Mouse (Mus musculus) CH12.LX (cell line): ENCODE results near the gene Setd6. TPM values are rescaled to one million over a fixed set of nuclear protein-coding genes. Genes with fewer than 3 reads are reported as not detected.

Experiments used
- DNase-seq: peaks from one replicate; pipeline ENCODE4 v3.0.0-alpha.2; 2013; ENCODE audit errors: extremely low read depth
- H3K27ac ChIP-seq: 2 replicates; pipeline ENCODE4 v1.5.1; 2012; ENCODE audit warnings: low read depth, mild to moderate bottlenecking, control low read depth, moderate library complexity; ENCODE audit not compliant: insufficient read depth
- H3K27me3 ChIP-seq: replicated peaks from 2 replicates; pipeline ENCODE3; 2012; ENCODE audit warnings: inconsistent platforms
- H3K36me3 ChIP-seq, 2 experiments: replicated peaks in 1 of 2; 2 replicates each; pipeline versions ENCODE3 to v1.6.1; 2012; ENCODE audit warnings: inconsistent platforms in 1 of 2, low read length in 1 of 2, mild to moderate bottlenecking in 1 of 2, mixed read lengths in 1 of 2, moderate library complexity in 1 of 2; ENCODE audit not compliant: control insufficient read depth in 1 of 2, insufficient read depth in 1 of 2
- H3K4me1 ChIP-seq, 2 experiments: 2 replicates each; pipeline ENCODE4 v1.6.1; 2012; ENCODE audit warnings: inconsistent platforms in 1 of 2, moderate library complexity in 1 of 2; ENCODE audit not compliant: insufficient read depth in 2 of 2, control insufficient read depth in 1 of 2
- H3K4me2 ChIP-seq: 2 replicates; pipeline ENCODE4 v1.6.1; 2012; ENCODE audit warnings: low read depth, mild to moderate bottlenecking, control low read depth; ENCODE audit not compliant: poor library complexity, insufficient read depth, severe bottlenecking
- H3K4me3 ChIP-seq, 3 experiments: fragments of 150-350 bp in 1 of 3; sonication (generic) in 1 of 3; replicated peaks in 1 of 3; 2 replicates each; pipeline versions ENCODE3 to v1.5.1; 2011 to 2012; ENCODE audit warnings: low read depth in 2 of 3, low read length in 2 of 3, mild to moderate bottlenecking in 2 of 3, moderate library complexity in 2 of 3, control low read depth in 1 of 3, improper control_type of control experiment in 1 of 3, inconsistent platforms in 1 of 3, mixed read lengths in 1 of 3; ENCODE audit not compliant: poor library complexity in 1 of 3
- H3K79me2 ChIP-seq: replicated peaks from 2 replicates; pipeline ENCODE4 v1.6.1; 2012; ENCODE audit warnings: mild to moderate bottlenecking, moderate library complexity; ENCODE audit not compliant: control insufficient read depth, poor library complexity, insufficient read depth, severe bottlenecking; ENCODE audit errors: extremely low read depth
- H3K9ac ChIP-seq: 2 replicates; pipeline ENCODE4 v1.6.1; 2012; ENCODE audit warnings: low read depth, mild to moderate bottlenecking, control low read depth, moderate library complexity; ENCODE audit not compliant: insufficient read depth
- H3K9me3 ChIP-seq: replicated peaks from 2 replicates; pipeline ENCODE3; 2012; ENCODE audit warnings: low read length, inconsistent platforms, mixed read lengths
- BHLHE40 ChIP-seq: IDR thresholded peaks from 2 replicates; pipeline ENCODE4 v1.6.1; 2011; ENCODE audit warnings: mild to moderate bottlenecking, low read depth, low read length, improper control_type of control experiment
- CHD1 ChIP-seq: IDR thresholded peaks from 2 replicates; pipeline ENCODE4 v1.6.1; 2012; ENCODE audit warnings: low read depth, low read length, improper control_type of control experiment, inconsistent platforms
- E2F4 ChIP-seq: IDR thresholded peaks from 2 replicates; pipeline ENCODE4 v1.6.1; 2011; ENCODE audit warnings: low read depth, low read length, improper control_type of control experiment; ENCODE audit not compliant: insufficient replicate concordance
- JUN ChIP-seq: IDR thresholded peaks from 2 replicates; pipeline ENCODE4 v1.6.1; 2011; ENCODE audit warnings: low read depth, mild to moderate bottlenecking, low read length, improper control_type of control experiment, moderate library complexity; ENCODE audit not compliant: insufficient read depth
- MAFK ChIP-seq: IDR thresholded peaks from 2 replicates; pipeline ENCODE4 v1.6.1; 2011; ENCODE audit warnings: low read length, improper control_type of control experiment; ENCODE audit not compliant: insufficient replicate concordance
- MAX ChIP-seq: IDR thresholded peaks from 2 replicates; pipeline ENCODE4 v1.6.1; 2011; ENCODE audit warnings: low read length, improper control_type of control experiment
- MAZ ChIP-seq: IDR thresholded peaks from 2 replicates; pipeline ENCODE4 v1.6.1; 2012; ENCODE audit warnings: low read depth, mild to moderate bottlenecking, inconsistent platforms, low read length, improper control_type of control experiment, moderate library complexity
- MXI1 ChIP-seq: IDR thresholded peaks from 2 replicates; pipeline ENCODE4 v1.6.1; 2011; ENCODE audit warnings: mild to moderate bottlenecking, low read depth, low read length, improper control_type of control experiment
- NELFE ChIP-seq: IDR thresholded peaks from 2 replicates; pipeline ENCODE4 v1.6.1; 2011; ENCODE audit warnings: low read depth, low read length, improper control_type of control experiment
- PAX5 ChIP-seq: IDR thresholded peaks from 2 replicates; pipeline ENCODE4 v1.6.1; 2012; ENCODE audit warnings: low read length, inconsistent platforms, mixed read lengths
- POLR2A ChIP-seq: IDR thresholded peaks from 2 replicates; pipeline ENCODE4 v1.6.1; 2011; ENCODE audit warnings: low read depth, mild to moderate bottlenecking, improper control_type of control experiment, low read length
- RAD21 ChIP-seq: IDR thresholded peaks from 2 replicates; pipeline ENCODE4 v1.6.1; 2011; ENCODE audit warnings: low read depth, mild to moderate bottlenecking, low read length, improper control_type of control experiment, moderate library complexity
- SMC3 ChIP-seq: IDR thresholded peaks from 2 replicates; pipeline ENCODE4 v1.6.1; 2011; ENCODE audit warnings: low read depth, low read length, improper control_type of control experiment
- UBTF ChIP-seq: IDR thresholded peaks from 2 replicates; pipeline ENCODE4 v1.6.1; 2012; ENCODE audit warnings: low read depth, mild to moderate bottlenecking, inconsistent platforms, low read length, improper control_type of control experiment, moderate library complexity
- ZC3H11A ChIP-seq: IDR thresholded peaks from 2 replicates; pipeline ENCODE4 v1.6.1; 2012; ENCODE audit warnings: low read depth, mild to moderate bottlenecking, inconsistent platforms, low read length, improper control_type of control experiment
- ZKSCAN1 ChIP-seq: IDR thresholded peaks from 2 replicates; pipeline ENCODE4 v1.6.1; 2012; ENCODE audit warnings: low read depth, inconsistent platforms, low read length, improper control_type of control experiment, borderline replicate concordance
- dilution Hi-C: fragments of 300-500 bp; cut with MboI; formaldehyde crosslinking; loops from 2 replicates; pipeline ENCODE4 v1.14.3; 2020; ENCODE audit warnings: low sequenced_read_pairs; ENCODE audit not compliant: extremely low pct_unique_long_range_greater_than_20kb, extremely low pct_ligation_motif_present
- in situ Hi-C: fragments of 300-500 bp; cut with MboI; formaldehyde crosslinking; loops from 3 replicates; pipeline ENCODE4 v1.14.3; 2019; ENCODE audit warnings: low sequenced_read_pairs, low pct_ligation_motif_present, low pct_unique_long_range_greater_than_20kb, mixed read lengths
- polyA plus RNA-seq: library from polyadenylated mRNA; unstranded; fragments of >175 nt; gene quantifications from 2 replicates; pipeline ENCODE4 v1.2.1, GENCODE M21; 2012; ENCODE audit warnings: low read depth; ENCODE audit not compliant: insufficient read length
- total RNA-seq, 2 experiments: library from RNA; depleted of rRNA; stranded (reverse); fragments of 300-350 nt in 1 of 2; fragments of >200 nt in 1 of 2; gene quantifications; 2 replicates each; pipeline ENCODE4 v1.2.3; 2012 to 2014

Gene Setd6
- total and polyA plus RNA-seq, 3 experiments: 29.6 to 50.6 (median 29.7) TPM

GRCm38 (mm10) chr8:95700282-95700681, 15.4 kb upstream of the Setd6 start:
- H3K27ac ChIP-seq: no peak overlapping the region
- H3K27me3 ChIP-seq: peaks cover 49% of the 10 kb centered on the region
- H3K79me2 ChIP-seq: no peaks in the 10 kb centered on the region
- dilution Hi-C loops: no loop called here
- peaks cover 7 to 29% of the 10 kb centered on the region in 2 experiments for H3K4me1 ChIP-seq
- no peaks in the 10 kb centered on the region for H3K9me3 ChIP-seq
- H3K36me3 ChIP-seq: no peaks in the 10 kb centered on the region
- no peak overlapping the region for H3K4me2 ChIP-seq
- TF ChIP-seq ZKSCAN1: no peak
- TF ChIP-seq MXI1: peak; percentile 56; the same call in 1 of the 2 replicates
- peak; percentile 30; the same call in 1 of the 2 replicates for TF ChIP-seq MAFK
- TF ChIP-seq, all 38 proteins: peak for 2
- H3K4me3 ChIP-seq: no peak overlapping the region
- no peak for DNase-seq
- in situ Hi-C loops: no loop called here
- H3K9ac ChIP-seq: no peak overlapping the region

DNA sequence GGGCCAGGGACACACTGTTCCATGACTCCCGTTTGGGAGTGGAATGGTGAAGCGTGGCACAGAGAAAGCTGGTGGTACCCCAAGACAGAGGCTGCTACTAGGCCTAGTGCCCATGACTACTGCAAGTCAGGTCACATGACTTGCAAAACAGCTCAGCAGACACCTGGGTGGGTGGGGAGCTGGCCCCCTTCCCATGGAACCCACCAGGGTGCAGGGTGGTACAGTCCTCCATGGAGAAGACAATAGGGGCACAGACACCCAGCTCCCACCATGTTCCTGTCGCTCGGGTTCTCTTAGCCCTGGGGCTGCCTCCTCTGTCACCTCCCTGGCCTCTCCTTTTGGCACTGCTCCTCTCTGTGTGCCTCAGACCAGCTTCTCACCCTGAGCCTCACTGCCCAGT, 13.9 kb upstream of the Setd6 start:
- no peak overlapping the region for H3K4me3 ChIP-seq
- H3K9me3 ChIP-seq: no peaks in the 10 kb centered on the region
- no peak overlapping the region for H3K4me2 ChIP-seq
- H3K4me1 ChIP-seq: peaks cover 7 to 29% of the 10 kb centered on the region in 2 experiments
- H3K36me3 ChIP-seq: no peaks in the 10 kb centered on the region
- TF ChIP-seq NELFE: no peak
- TF ChIP-seq RAD21: no peak
- TF ChIP-seq SMC3: no peak
- no peak for TF ChIP-seq MXI1
- TF ChIP-seq BHLHE40: no peak
- TF ChIP-seq ZC3H11A: no peak
- TF ChIP-seq POLR2A: no peak
- no peak for TF ChIP-seq E2F4
- TF ChIP-seq MAX: no peak
- TF ChIP-seq CHD1: no peak
- TF ChIP-seq UBTF: no peak
- no peak for TF ChIP-seq MAZ
- no peak for TF ChIP-seq JUN
- no peak for TF ChIP-seq PAX5
- TF ChIP-seq MAFK: no peak
- no peak overlapping the region for H3K27ac ChIP-seq
- in situ Hi-C loops: no loop called here
- H3K9ac ChIP-seq: no peak overlapping the region
- no peaks in the 10 kb centered on the region for H3K79me2 ChIP-seq
- dilution Hi-C loops: no loop called here
- H3K27me3 ChIP-seq: peaks cover 51% of the 10 kb centered on the region
- DNase-seq: no peak
